Mouse (Mus musculus): ENCODE measurements at regions not wholly inside any gene's neighbourhood (a gene's known extent, or its start where the extent isn't known, plus 50 kb on each side); places are given as distances from the start of the nearest gene placed in this dataset.

- TF ChIP-seq CTCF (IDR thresholded peaks at IDR 0.05; ENCODE audit: low read depth), result no peak
- no peak for TF ChIP-seq EP300 (IDR thresholded peaks at IDR 0.05; ENCODE audit: low read depth)
Observed at GRCm38 (mm10) chr2:148320896-148321295, 74.2 kb upstream of the Sstr4 start.

All from heart, postnatal 0 days (tissue).